Mouse (Mus musculus) embryonic facial prominence, embryonic 11.5 days (tissue): ENCODE results near the gene Hoxd11. TPM values are rescaled to one million over a fixed set of nuclear protein-coding genes. Genes with fewer than 3 reads are reported as not detected.

Experiments used
- ATAC-seq: fragments of 200-750 bp; cut with Nextera tagmentation; replicated peaks from 2 replicates; pipeline ENCODE4 v1.8.0; 2017; ENCODE audit warnings: low read depth; ENCODE audit not compliant: insufficient number of reproducible peaks, low FRiP score, low TSS enrichment
- DNase-seq: peaks from one replicate; pipeline ENCODE4 v3.0.0-alpha.2; 2015; ENCODE audit warnings: low spot score
- H3K27ac ChIP-seq: fragments of 300-500 bp; sonication (generic); replicated peaks from 2 replicates; pipeline ENCODE4 v1.5.1; 2014; ENCODE audit warnings: mild to moderate bottlenecking, low read depth, low read length, control low read depth
- H3K27me3 ChIP-seq: fragments of 300-500 bp; sonication (generic); 2 replicates; pipeline ENCODE4 v1.6.1; 2014; ENCODE audit warnings: mild to moderate bottlenecking, low read length, moderate library complexity, mixed read lengths; ENCODE audit not compliant: control insufficient read depth, insufficient read depth
- H3K36me3 ChIP-seq: fragments of 300-500 bp; sonication (generic); replicated peaks from 2 replicates; pipeline ENCODE4 v1.6.1; 2014; ENCODE audit warnings: low read depth, mild to moderate bottlenecking, low read length, moderate library complexity, mixed read lengths; ENCODE audit not compliant: control insufficient read depth, insufficient read depth
- H3K4me1 ChIP-seq: fragments of 300-500 bp; sonication (generic); 2 replicates; pipeline ENCODE4 v1.6.1; 2014; ENCODE audit warnings: low read length, mixed read lengths; ENCODE audit not compliant: control insufficient read depth, insufficient read depth
- H3K4me2 ChIP-seq: fragments of 300-500 bp; sonication (generic); 2 replicates; pipeline ENCODE4 v1.6.1; 2014; ENCODE audit warnings: low read depth, mild to moderate bottlenecking, control low read depth, low read length, moderate library complexity
- H3K4me3 ChIP-seq: fragments of 300-500 bp; sonication (generic); 2 replicates; pipeline ENCODE4 v1.5.1; 2014; ENCODE audit warnings: low read depth, low read length, control low read depth
- H3K9ac ChIP-seq: fragments of 300-500 bp; sonication (generic); replicated peaks from 2 replicates; pipeline ENCODE4 v1.6.1; 2014; ENCODE audit warnings: mild to moderate bottlenecking, control low read depth, low read length
- H3K9me3 ChIP-seq: fragments of 300-500 bp; sonication (generic); replicated peaks from 2 replicates; pipeline ENCODE4 v1.6.1; 2016; ENCODE audit warnings: mild to moderate bottlenecking, low read length, inconsistent platforms, mixed read lengths; ENCODE audit not compliant: control insufficient read depth
- WGBS: fragments of 180-500 bp; shearing (Covaris S2); extraction: QIAGEN DNeasy Blood & Tissue Kit; methylation state at CpG from one replicate; pipeline ENCODE4 v1.1.7; 2014; 5-methylcytosine and 5-hydroxymethylcytosine counted together
- polyA plus RNA-seq: library from polyadenylated mRNA; unstranded; fragments of >200 nt; fragmentation: Nextera tagmentation; extraction: Ambion mirVana; gene quantifications from 2 replicates; pipeline ENCODE4 v1.2.1, GENCODE M21; 2014

Hoxd11 gene
- polyA plus RNA-seq, 1 experiment from 2014 or later = not detected

- no peak overlapping the region for H3K9ac ChIP-seq
- no peak overlapping the region for H3K27ac ChIP-seq
- peaks cover 95% of the 10 kb centered on the region for H3K27me3 ChIP-seq
- peak overlapping the region; percentile 16 for H3K4me3 ChIP-seq
- ATAC-seq (no peak), DNase-seq (no peak)
- H3K9me3 ChIP-seq = no peaks in the 10 kb centered on the region
- H3K4me2 ChIP-seq = peak overlapping the region; percentile 36
- H3K36me3 ChIP-seq = no peaks in the 10 kb centered on the region
- under 1% methylated on average over 43 of the region's 43 CpGs for WGBS
- no peaks in the 10 kb centered on the region; the same call in none of the 2 replicates for H3K4me1 ChIP-seq
These were observed 47.7 kb downstream of the Hoxd11 start for GRCm38 (mm10) chr2:74726973-74727639.

GRCm38 (mm10) chr2:74727640-74728302 lies 48.4 kb downstream of the Hoxd11 start:
- no peak overlapping the region for H3K9ac ChIP-seq

GRCm38 (mm10) chr2:74728303-74728680 lies 48.9 kb downstream of the Hoxd11 start:
- Histone ChIP-seq H3K4me3 (no peak overlapping the region; the same call in 1 of the 2 replicates), H3K4me2 (no peak overlapping the region), H3K9ac (no peak overlapping the region), H3K27me3 (peaks cover 95% of the 10 kb centered on the region), H3K36me3 (no peaks in the 10 kb centered on the region), H3K27ac (no peak overlapping the region), H3K9me3 (no peaks in the 10 kb centered on the region), H3K4me1 (no peaks in the 10 kb centered on the region; the same call in none of the 2 replicates)
- 1% methylated on average over 13 of the region's 13 CpGs for WGBS
- no peak for ATAC-seq
- no peak for DNase-seq

More at GRCm38 (mm10) chr2:74727640-74728302, 48.4 kb downstream of the Hoxd11 start:
- H3K27me3 ChIP-seq = peaks cover 95% of the 10 kb centered on the region
- ATAC-seq (no peak), DNase-seq (no peak)
- no peaks in the 10 kb centered on the region for H3K36me3 ChIP-seq
- H3K4me1 ChIP-seq = no peaks in the 10 kb centered on the region; the same call in none of the 2 replicates
- peak overlapping the region; percentile 16 for H3K4me3 ChIP-seq
- no peak overlapping the region for H3K27ac ChIP-seq
- H3K4me2 ChIP-seq = peak overlapping the region; percentile 36
- WGBS = under 1% methylated on average over 25 of the region's 25 CpGs
- H3K9me3 ChIP-seq = no peaks in the 10 kb centered on the region

- peaks cover 92% of the 10 kb centered on the region for H3K27me3 ChIP-seq
- H3K27ac ChIP-seq = no peak overlapping the region
- ATAC-seq (no peak), DNase-seq (no peak)
- H3K4me1 ChIP-seq = no peaks in the 10 kb centered on the region; the same call in none of the 2 replicates
- no peak overlapping the region for H3K4me2 ChIP-seq
- 5% methylated on average over 8 of the region's 8 CpGs for WGBS
- no peaks in the 10 kb centered on the region for H3K36me3 ChIP-seq
- H3K4me3 ChIP-seq = no peak overlapping the region
- no peak overlapping the region for H3K9ac ChIP-seq
- H3K9me3 ChIP-seq = no peaks in the 10 kb centered on the region
These were observed 51.0 kb downstream of the Hoxd11 start for GRCm38 (mm10) chr2:74730331-74730730.

- Histone ChIP-seq H3K36me3 (no peaks in the 10 kb centered on the region), H3K27me3 (peaks cover 93% of the 10 kb centered on the region), H3K4me2 (no peak overlapping the region), H3K27ac (no peak overlapping the region), H3K4me3 (no peak overlapping the region), H3K9me3 (no peaks in the 10 kb centered on the region), H3K9ac (no peak overlapping the region), H3K4me1 (no peaks in the 10 kb centered on the region; the same call in none of the 2 replicates)
- ATAC-seq (no peak), DNase-seq (no peak)
These were observed 51.7 kb downstream of the Hoxd11 start for GRCm38 (mm10) chr2:74731055-74731454.

GRCm38 (mm10) chr2:74731799-74732512 lies 52.6 kb downstream of the Hoxd11 start:
- no peaks in the 10 kb centered on the region for H3K36me3 ChIP-seq
- no peak for ATAC-seq
- no peaks in the 10 kb centered on the region; the same call in none of the 2 replicates for H3K4me1 ChIP-seq
- no peak overlapping the region for H3K4me2 ChIP-seq
- DNase-seq = no peak
- no peak overlapping the region for H3K27ac ChIP-seq
- H3K9me3 ChIP-seq = no peaks in the 10 kb centered on the region
- peaks cover 93% of the 10 kb centered on the region for H3K27me3 ChIP-seq
- no peak overlapping the region for H3K9ac ChIP-seq
- WGBS = under 1% methylated on average over 9 of the region's 9 CpGs
- H3K4me3 ChIP-seq = no peak overlapping the region

GRCm38 (mm10) chr2:74732513-74733316 lies 53.4 kb downstream of the Hoxd11 start:
- no peak overlapping the region for H3K9ac ChIP-seq
- no peak overlapping the region; the same call in 1 of the 2 replicates for H3K4me2 ChIP-seq
- H3K36me3 ChIP-seq = no peaks in the 10 kb centered on the region
- H3K9me3 ChIP-seq = no peaks in the 10 kb centered on the region
- H3K4me3 ChIP-seq = no peak overlapping the region
- under 1% methylated on average over 52 of the region's 52 CpGs for WGBS
- DNase-seq (peak; percentile 24), ATAC-seq (no peak)
- H3K27ac ChIP-seq = no peak overlapping the region
- no peaks in the 10 kb centered on the region for H3K4me1 ChIP-seq
- H3K27me3 ChIP-seq = peaks cover 93% of the 10 kb centered on the region
